Mouse (Mus musculus) neural tube, embryonic 12.5 days (tissue): ENCODE data around the gene Gm26965. TPM values are rescaled to one million over a fixed set of nuclear protein-coding genes. Genes with fewer than 3 reads are reported as not detected.
A peak's percentile ranks its signal among the peaks of the same experiment; 100 is the strongest.
"Not testable (repeated sequence)": the region's sequence is repeated elsewhere in the genome, so short reads cannot be mapped to it uniquely, and the experiment has no call there.

Experiments
- ATAC-seq: fragments of 200-750 bp; cut with Nextera tagmentation; 2 replicates; pipeline ENCODE4 v1.8.0; 2017; ENCODE audit warnings: low read depth, mild to moderate bottlenecking, moderate TSS enrichment, moderate library complexity; ENCODE audit not compliant: low FRiP score
- H3K27ac ChIP-seq: fragments of 300-500 bp; sonication (generic); 2 replicates; pipeline ENCODE4 v1.5.1; 2016
- H3K27me3 ChIP-seq: fragments of 300-500 bp; sonication (generic); replicated peaks from 2 replicates; pipeline ENCODE4 v1.6.1; 2016; ENCODE audit warnings: mild to moderate bottlenecking
- H3K36me3 ChIP-seq: fragments of 300-500 bp; sonication (generic); 2 replicates; pipeline ENCODE4 v1.6.1; 2016; ENCODE audit warnings: mild to moderate bottlenecking
- H3K4me1 ChIP-seq: fragments of 300-500 bp; sonication (generic); 2 replicates; pipeline ENCODE4 v1.6.1; 2016
- H3K4me2 ChIP-seq: fragments of 300-500 bp; sonication (generic); replicated peaks from 2 replicates; pipeline ENCODE4 v1.6.1; 2016; ENCODE audit warnings: mild to moderate bottlenecking
- H3K4me3 ChIP-seq: fragments of 300-500 bp; sonication (generic); 2 replicates; pipeline ENCODE4 v1.5.1; 2016
- H3K9ac ChIP-seq: fragments of 300-500 bp; sonication (generic); 2 replicates; pipeline ENCODE4 v1.6.1; 2016; ENCODE audit warnings: mild to moderate bottlenecking
- H3K9me3 ChIP-seq: fragments of 300-500 bp; sonication (generic); 2 replicates; pipeline ENCODE4 v1.6.1; 2016; ENCODE audit warnings: mild to moderate bottlenecking
- WGBS: fragments of 180-500 bp; shearing (Covaris S2); methylation state at CpG from one replicate; pipeline ENCODE4 v1.1.7; 2016; 5-methylcytosine and 5-hydroxymethylcytosine counted together
- polyA plus RNA-seq: library from polyadenylated mRNA; unstranded; fragments of >200 nt; fragmentation: Nextera tagmentation; extraction: Ambion mirVana; gene quantifications from 2 replicates; pipeline ENCODE4 v1.2.1, GENCODE M21; 2016

Gene Gm26965
- polyA plus RNA-seq, 1 experiment from 2014 or later, result not detected

GRCm38 (mm10) chr13:67483625-67484423, 42.1 kb downstream of the Gm26965 start, which contains the start of gene Zfp874b:
TSS of gene Zfp874b (minus strand) at chr13:67484258.
- H3K9me3 ChIP-seq, result no peaks in the 10 kb centered on the region
- peak within 1 kb of the TSS; percentile 49 for H3K9ac ChIP-seq
- H3K4me3 ChIP-seq, result peak within 1 kb of the TSS; percentile 57
- H3K4me1 ChIP-seq, result no peaks in the 10 kb centered on the region
- 5% methylated on average over 20 of the region's 20 CpGs for WGBS
- H3K27ac ChIP-seq, result no peak within 1 kb of the TSS
- H3K27me3 ChIP-seq, result no peaks in the 10 kb centered on the region
- H3K4me2 ChIP-seq, result peak within 1 kb of the TSS; percentile 70
- ATAC-seq, result peak; percentile 90
- peaks cover 6% of the 10 kb centered on the region for H3K36me3 ChIP-seq

- Histone ChIP-seq H3K9ac (no peak overlapping the region), H3K36me3 (no peaks in the 10 kb centered on the region), H3K4me2 (no peak overlapping the region), H3K4me1 (no peaks in the 10 kb centered on the region), H3K9me3 (no peaks in the 10 kb centered on the region), H3K27me3 (no peaks in the 10 kb centered on the region), H3K4me3 (no peak overlapping the region), H3K27ac (no peak overlapping the region)
- WGBS, result 72% methylated on average over 4 of the region's 4 CpGs
- no peak for ATAC-seq
These were observed 44.4 kb downstream of the Gm26965 start for GRCm38 (mm10) chr13:67481528-67481927.

GRCm38 (mm10) chr13:67469274-67469673, 56.7 kb downstream of the Gm26965 start:
- no peak for ATAC-seq
- Histone ChIP-seq H3K4me3 (no peak overlapping the region), H3K36me3 (peaks cover 5% of the 10 kb centered on the region), H3K27me3 (no peaks in the 10 kb centered on the region), H3K4me2 (no peak overlapping the region), H3K4me1 (no peaks in the 10 kb centered on the region), H3K9ac (no peak overlapping the region), H3K27ac (no peak overlapping the region), H3K9me3 (no peaks in the 10 kb centered on the region)
- WGBS, result 93% methylated on average over 3 of the region's 3 CpGs

- 92% methylated on average over 3 of the region's 5 CpGs for WGBS
These were observed 62.3 kb downstream of the Gm26965 start for GRCm38 (mm10) chr13:67463506-67464185.

GRCm38 (mm10) chr13:67452021-67452309, 74.0 kb downstream of the Gm26965 start:
- WGBS, result 9% methylated on average over 3 of the region's 3 CpGs
- Histone ChIP-seq H3K9ac (peak overlapping the region; percentile 53; the same call in 1 of the 2 replicates), H3K4me3 (peak overlapping the region; percentile 54), H3K4me1 (peaks cover 11% of the 10 kb centered on the region; the same call in 1 of the 2 replicates), H3K4me2 (peak overlapping the region; percentile 75), H3K9me3 (no peaks in the 10 kb centered on the region), H3K36me3 (peaks cover 3% of the 10 kb centered on the region; the same call in 1 of the 2 replicates), H3K27me3 (no peaks in the 10 kb centered on the region), H3K27ac (no peak overlapping the region)
- peak; percentile 31 for ATAC-seq

More at GRCm38 (mm10) chr13:67463506-67464185, 62.3 kb downstream of the Gm26965 start:
- not testable (repeated sequence) for H3K36me3 ChIP-seq, H3K9me3 ChIP-seq, ATAC-seq, H3K27me3 ChIP-seq, H3K9ac ChIP-seq, H3K4me3 ChIP-seq, H3K4me1 ChIP-seq, H3K4me2 ChIP-seq, H3K27ac ChIP-seq

GRCm38 (mm10) chr13:67451172-67452020, 74.6 kb downstream of the Gm26965 start, which contains the start of gene Zfp874a:
TSS of gene Zfp874a (minus strand) at chr13:67451624.
- H3K4me3 ChIP-seq, result peak within 1 kb of the TSS; percentile 54
- peak within 1 kb of the TSS; percentile 53 for H3K9ac ChIP-seq
- ATAC-seq, result peak; percentile 96
- H3K4me1 ChIP-seq, result peaks cover 11% of the 10 kb centered on the region; the same call in 1 of the 2 replicates
- H3K27me3 ChIP-seq, result no peaks in the 10 kb centered on the region
- 2% methylated on average over 20 of the region's 20 CpGs for WGBS
- H3K4me2 ChIP-seq, result peak within 1 kb of the TSS; percentile 75
- H3K36me3 ChIP-seq, result peaks cover 6% of the 10 kb centered on the region; the same call in 1 of the 2 replicates
- 0 out of 2 replicates have a peak, but pooled peaks cover 4% of the 10 kb centered on the region for H3K9me3 ChIP-seq
- H3K27ac ChIP-seq, result no peak within 1 kb of the TSS

Other genes starting within 250 kb of the Gm26965 start
- 3.4 and 3.8 TPM in 2 replicates for gene Zfp458, start 247.7 kb downstream of the Gm26965 start, polyA plus RNA-seq
- 0.68 and 0.91 TPM in 2 replicates for gene Zfp457, start 219.7 kb downstream of the Gm26965 start, polyA plus RNA-seq
- gene Zfp595, start 193.6 kb downstream of the Gm26965 start, polyA plus RNA-seq, result 1.7 and 2.0 TPM in 2 replicates
- not detected in 2 replicates for gene Gm28044, start 165.6 kb downstream of the Gm26965 start, polyA plus RNA-seq
- 0.66 and 0.93 TPM in 2 replicates for gene Zfp953, start 165.5 kb downstream of the Gm26965 start, polyA plus RNA-seq
- gene Gm28041, start 150.4 kb downstream of the Gm26965 start, polyA plus RNA-seq, result not detected in 2 replicates
- gene Zfp456, start 150.3 kb downstream of the Gm26965 start, polyA plus RNA-seq, result 0.82 and 1.1 TPM in 2 replicates
- gene Zfp429, start 126.3 kb downstream of the Gm26965 start, polyA plus RNA-seq, result 3.0 and 3.2 TPM in 2 replicates
- gene Zfp459, start 104.7 kb downstream of the Gm26965 start, polyA plus RNA-seq, result 0.52 TPM in 2 replicates
- gene Zfp874a, start 74.5 kb downstream of the Gm26965 start, polyA plus RNA-seq, result 6.7 and 7.0 TPM in 2 replicates
- gene Zfp874b, start 41.9 kb downstream of the Gm26965 start, polyA plus RNA-seq, result 2.2 TPM in 2 replicates
- 13.7 and 14.7 TPM in 2 replicates for gene Zfp58, start 25.6 kb downstream of the Gm26965 start, polyA plus RNA-seq
- 34.9 and 35.9 TPM in 2 replicates for gene Zfp87, start within 50 bp of the Gm26965 start, polyA plus RNA-seq
- 15.5 and 16.6 TPM in 2 replicates for gene Zfp748, start 27.7 kb upstream of the Gm26965 start, polyA plus RNA-seq
- 3.8 and 4.2 TPM in 2 replicates for gene Zfp729b, start 83.6 kb upstream of the Gm26965 start, polyA plus RNA-seq
- 0.22 TPM in 1 of 2 replicates, not detected in the other for gene Gm49345, start 111.6 kb upstream of the Gm26965 start, polyA plus RNA-seq
- gene Zfp729a, start 111.6 kb upstream of the Gm26965 start, polyA plus RNA-seq, result 2.3 and 2.9 TPM in 2 replicates
- 16.2 and 17.1 TPM in 2 replicates for gene Zfp738, start 160.9 kb upstream of the Gm26965 start, polyA plus RNA-seq
- 8.1 and 8.7 TPM in 2 replicates for gene Zfp65, start 203.0 kb upstream of the Gm26965 start, polyA plus RNA-seq
- 6.0 and 6.9 TPM in 2 replicates for gene Zfp85, start 229.1 kb upstream of the Gm26965 start, polyA plus RNA-seq